Mouse (Mus musculus): ENCODE results near the gene Kit.

DNA sequence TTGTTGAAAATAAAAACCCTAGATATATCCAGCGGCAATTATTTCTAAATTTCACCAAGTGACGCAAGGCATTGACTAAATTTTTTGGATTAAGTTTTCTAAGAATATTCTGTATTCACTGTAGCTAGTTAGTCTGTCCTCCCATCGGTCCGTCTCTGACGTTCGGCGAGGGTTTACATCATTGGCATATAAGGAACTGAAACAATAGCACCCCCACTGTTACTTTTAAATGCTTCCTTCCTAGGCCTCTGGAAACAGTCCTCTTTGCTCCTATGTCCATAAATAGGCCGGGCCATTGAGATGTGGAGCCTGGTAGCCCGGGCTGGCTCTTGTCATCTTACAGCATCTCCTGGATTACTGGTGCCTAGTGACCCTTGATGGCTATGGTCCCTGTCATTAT, 29.5 kb downstream of the Kit start:
- no peak for TF ChIP-seq HCFC1 (IDR thresholded peaks at IDR 0.05; ENCODE audit: borderline replicate concordance, insufficient read depth, low read length)
- TF ChIP-seq MAFK (IDR thresholded peaks at IDR 0.05; ENCODE audit: insufficient read depth, low read depth, low read length): no peak
- no peak for TF ChIP-seq ZC3H11A (IDR thresholded peaks at IDR 0.05; ENCODE audit: borderline replicate concordance, low read depth, low read length)
- no peak for TF ChIP-seq ZNF384 (IDR thresholded peaks at IDR 0.05; ENCODE audit: low read depth, low read length)
- no peak for TF ChIP-seq CHD2 (IDR thresholded peaks at IDR 0.05; ENCODE audit: low read depth, low read length)
